Mouse (Mus musculus): Measurements from ENCODE around the gene Vps11.
"Not testable (repeated sequence)": the region's sequence is repeated elsewhere in the genome, so short reads cannot be mapped to it uniquely, and the experiment has no call there.

Gene Vps11

GRCm38 (mm10) chr9:44314910-44315309 lies 46.6 kb downstream of the Vps11 start:
- DNase-seq (ENCODE audit: low spot score in 2 of 2), result no peak

- DNase-seq (ENCODE audit: low spot score in 2 of 2), result no peak
These were observed 47.3 kb downstream of the Vps11 start for GRCm38 (mm10) chr9:44314257-44314547.

GRCm38 (mm10) chr9:44313476-44314256 lies 47.8 kb downstream of the Vps11 start:
- DNase-seq (ENCODE audit: low spot score in 2 of 2), result no peak

- peak; percentile 65 to 78 for DNase-seq (ENCODE audit: low spot score in 2 of 2)
These were observed 50.0 kb downstream of the Vps11 start for GRCm38 (mm10) chr9:44311136-44312134.

- no peak for DNase-seq (ENCODE audit: low spot score in 2 of 2)
These were observed 50.7 kb downstream of the Vps11 start for GRCm38 (mm10) chr9:44310750-44311135.

GRCm38 (mm10) chr9:44309756-44310155 lies 51.7 kb downstream of the Vps11 start:
- no peak for DNase-seq (ENCODE audit: low spot score in 2 of 2)

GRCm38 (mm10) chr9:44307248-44307647 lies 54.2 kb downstream of the Vps11 start:
- DNase-seq (ENCODE audit: low spot score in 2 of 2), result no peak

- no peak for DNase-seq (ENCODE audit: low spot score in 2 of 2)
These were observed 54.9 kb downstream of the Vps11 start for GRCm38 (mm10) chr9:44306532-44306931.

GRCm38 (mm10) chr9:44305466-44306079 lies 55.9 kb downstream of the Vps11 start, which contains the start of gene Hinfp:
Hinfp (minus strand) TSS chr9:44305671.
- DNase-seq (ENCODE audit: low spot score in 2 of 2), result peak; percentile 99

GRCm38 (mm10) chr9:44300001-44300400 lies 61.5 kb downstream of the Vps11 start:
- DNase-seq (ENCODE audit: low spot score in 2 of 2), result not testable (repeated sequence)
